Mouse (Mus musculus) NIH3T3 (cell line): ENCODE data around the gene Traf6.
"Not testable (repeated sequence)": the region's sequence is repeated elsewhere in the genome, so short reads cannot be mapped to it uniquely, and the experiment has no call there.

Experiments
- DNase-seq: peaks from one replicate; pipeline ENCODE4 v3.0.0-alpha.2; 2012; ENCODE audit warnings: low read depth

Traf6 gene

GRCm38 (mm10) chr2:101693577-101694215 lies 15.5 kb downstream of the Traf6 start:
- DNase-seq = peak; percentile 66

GRCm38 (mm10) chr2:101695584-101695983 lies 17.4 kb downstream of the Traf6 start:
- DNase-seq = no peak

DNA sequence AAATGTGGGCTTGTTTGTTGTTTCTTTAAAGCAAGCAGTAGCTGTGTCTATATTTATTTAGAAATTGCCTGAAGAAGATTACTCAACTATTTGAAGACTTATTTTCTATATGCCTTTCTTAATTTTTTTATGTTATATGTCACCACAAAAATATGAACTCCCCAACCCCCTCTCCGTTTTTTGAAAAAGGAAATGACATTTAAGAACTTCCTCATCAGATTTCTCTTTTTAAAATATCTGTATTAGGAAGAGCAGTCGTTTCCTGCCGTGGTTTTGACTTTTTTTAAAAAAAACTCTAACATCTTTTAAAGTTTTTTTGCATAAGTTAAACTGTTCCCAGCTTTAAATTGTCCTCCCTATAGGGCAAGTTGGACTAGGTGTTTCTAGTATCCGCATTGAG lies 21.1 kb downstream of the Traf6 start:
- DNase-seq = no peak

- DNase-seq = peak; percentile 60
Measured at GRCm38 (mm10) chr2:101705941-101706485, 27.8 kb downstream of the Traf6 start.

- no peak for DNase-seq
Measured at GRCm38 (mm10) chr2:101711608-101712007, 33.4 kb downstream of the Traf6 start.

GRCm38 (mm10) chr2:101715650-101716323 lies 37.6 kb downstream of the Traf6 start:
- DNase-seq = peak; percentile 43

- no peak for DNase-seq
Measured at GRCm38 (mm10) chr2:101717162-101717561, 38.9 kb downstream of the Traf6 start.

- no peak for DNase-seq
Measured at GRCm38 (mm10) chr2:101721835-101722234, 43.6 kb downstream of the Traf6 start.

GRCm38 (mm10) chr2:101722370-101723332 lies 44.4 kb downstream of the Traf6 start:
- DNase-seq = peak; percentile 78

- no peak for DNase-seq
Measured at GRCm38 (mm10) chr2:101723333-101723881, 45.2 kb downstream of the Traf6 start.

DNA sequence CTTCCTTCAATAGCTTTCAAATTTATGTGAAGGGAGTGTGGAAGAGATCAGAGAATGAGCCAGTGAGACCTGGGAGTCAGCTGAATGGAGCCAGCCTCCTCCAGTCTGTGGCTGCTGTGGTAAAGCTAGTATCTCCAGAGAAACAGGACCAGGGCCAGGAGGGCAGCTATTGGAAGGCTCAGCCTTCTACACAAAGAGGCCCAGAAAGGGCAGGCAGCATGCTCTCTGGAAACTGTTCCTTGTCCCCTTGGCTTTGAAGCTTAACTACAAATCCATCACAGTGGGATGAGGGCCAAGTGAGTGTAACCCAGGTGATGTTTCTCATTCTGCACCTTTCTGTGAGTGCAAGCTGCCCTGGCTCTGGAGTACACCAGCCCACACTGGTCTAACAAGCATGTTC lies 49.6 kb downstream of the Traf6 start:
- no peak for DNase-seq

- no peak for DNase-seq
Measured at GRCm38 (mm10) chr2:101729472-101729871, 51.2 kb downstream of the Traf6 start.

DNA sequence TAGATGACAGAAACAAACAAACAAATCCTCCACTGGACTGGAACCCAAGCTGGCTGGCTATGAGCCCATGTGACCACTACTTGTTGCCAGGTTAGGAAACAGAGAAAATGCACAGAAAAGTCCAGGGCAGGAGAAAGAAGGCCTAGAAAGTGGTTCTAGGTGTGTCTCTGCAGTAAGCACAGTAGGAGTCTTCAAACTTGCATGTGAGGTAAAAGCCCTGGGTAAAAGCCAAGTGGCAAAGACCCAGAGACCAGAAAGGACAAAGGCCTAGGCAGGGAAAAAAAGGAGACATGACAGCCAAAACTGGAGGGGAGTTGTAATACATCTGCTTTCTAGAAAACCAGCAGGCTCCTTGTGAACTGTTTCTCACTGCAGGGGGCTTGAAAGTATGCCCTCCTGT lies 52.7 kb downstream of the Traf6 start:
- peak; percentile 36 for DNase-seq

DNA sequence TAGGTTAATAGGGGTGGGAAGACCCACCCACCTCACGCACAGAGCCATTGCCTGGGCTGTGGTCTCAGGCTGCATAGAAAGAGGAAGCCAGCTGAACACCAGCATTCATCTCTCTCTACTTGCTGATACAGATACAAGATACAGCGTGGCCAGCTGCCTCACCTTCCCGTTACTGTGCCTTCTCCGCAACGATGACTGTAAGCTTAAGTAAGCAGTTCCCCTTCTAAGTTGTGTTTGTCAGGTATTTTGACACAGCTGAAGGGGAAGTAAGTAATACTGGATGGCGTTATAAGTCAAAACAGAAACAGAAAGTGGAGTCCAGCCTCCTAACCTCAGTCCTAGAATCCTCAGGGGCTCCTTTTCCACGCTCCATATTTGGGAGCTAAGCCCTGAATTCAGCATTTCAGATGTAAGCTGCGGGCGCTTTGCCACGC lies 54.6 kb downstream of the Traf6 start:
- DNase-seq = no peak

- DNase-seq = no peak
Measured at GRCm38 (mm10) chr2:101733564-101733963, 55.3 kb downstream of the Traf6 start.

- no peak for DNase-seq
Measured at GRCm38 (mm10) chr2:101739914-101740313, 61.7 kb downstream of the Traf6 start.

DNA sequence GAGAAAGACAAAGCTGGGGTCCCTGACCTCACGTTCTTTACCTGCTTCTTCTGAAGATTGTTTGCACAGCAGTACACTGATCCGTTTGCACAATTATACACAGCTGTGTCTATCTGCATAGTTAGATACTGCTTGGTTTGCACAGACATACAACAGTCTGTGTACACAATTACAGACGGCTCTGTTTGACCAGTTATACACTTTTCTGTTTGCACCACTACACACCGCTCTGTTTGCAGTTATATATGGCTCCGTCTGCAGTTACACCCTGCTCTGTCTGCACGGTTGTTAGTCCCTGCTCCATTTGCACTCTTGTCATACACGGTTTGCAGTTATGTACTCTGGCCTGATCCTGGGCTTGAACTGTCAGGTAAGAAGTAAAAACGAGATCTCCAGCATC lies 63.4 kb downstream of the Traf6 start:
- DNase-seq = no peak

DNA sequence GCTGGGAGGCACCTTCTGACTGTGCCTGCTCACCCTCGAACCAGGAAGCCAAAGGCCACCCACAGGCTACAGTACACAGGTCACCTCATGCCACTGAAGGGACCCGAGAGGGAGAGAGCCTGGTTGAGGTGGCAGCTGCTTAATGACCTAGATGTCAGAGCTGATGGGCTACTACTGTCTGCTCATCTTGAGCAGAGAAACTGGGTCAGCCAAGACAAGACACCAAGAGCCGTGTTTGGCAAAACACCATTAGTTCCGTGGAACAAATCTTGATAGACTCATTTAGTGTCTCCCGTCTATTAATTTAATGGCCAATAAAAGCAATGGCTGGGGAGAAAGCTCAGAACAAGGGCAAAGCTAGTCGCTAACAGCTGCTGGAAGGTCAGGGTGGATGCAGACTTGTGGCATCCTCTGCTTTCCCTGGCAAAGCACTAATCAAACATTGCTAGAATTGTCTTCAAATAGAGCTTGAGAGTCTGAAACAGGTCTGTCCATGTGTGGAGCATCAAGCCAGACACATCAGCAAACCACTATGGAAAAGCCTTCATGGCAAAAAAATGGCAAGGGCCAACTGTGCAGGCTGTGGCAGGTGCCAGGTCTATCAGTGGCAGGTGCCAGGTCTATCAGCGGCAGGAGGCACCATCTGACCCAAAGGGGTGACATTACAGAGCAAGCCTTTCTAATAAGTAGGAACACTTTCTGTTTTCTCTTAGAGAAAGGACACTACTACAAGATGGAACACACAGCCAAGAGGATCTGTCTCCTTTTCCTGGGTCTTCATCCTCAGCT lies 64.0 kb downstream of the Traf6 start:
- no peak for DNase-seq

- not testable (repeated sequence) for DNase-seq
Measured at GRCm38 (mm10) chr2:101745656-101746055, 67.4 kb downstream of the Traf6 start.

GRCm38 (mm10) chr2:101746537-101746936 lies 68.3 kb downstream of the Traf6 start:
- peak; percentile 80 for DNase-seq
